Mouse (Mus musculus) ZHBTc4 (cell line): ENCODE measurements around the gene Elovl5.
A peak's percentile ranks its signal among the peaks of the same experiment; 100 is the strongest.

Experiments
- DNase-seq: peaks from one replicate; pipeline ENCODE4 v3.0.0-alpha.2; 2011; ENCODE audit warnings: low read depth, low spot score

The Elovl5 gene

DNA sequence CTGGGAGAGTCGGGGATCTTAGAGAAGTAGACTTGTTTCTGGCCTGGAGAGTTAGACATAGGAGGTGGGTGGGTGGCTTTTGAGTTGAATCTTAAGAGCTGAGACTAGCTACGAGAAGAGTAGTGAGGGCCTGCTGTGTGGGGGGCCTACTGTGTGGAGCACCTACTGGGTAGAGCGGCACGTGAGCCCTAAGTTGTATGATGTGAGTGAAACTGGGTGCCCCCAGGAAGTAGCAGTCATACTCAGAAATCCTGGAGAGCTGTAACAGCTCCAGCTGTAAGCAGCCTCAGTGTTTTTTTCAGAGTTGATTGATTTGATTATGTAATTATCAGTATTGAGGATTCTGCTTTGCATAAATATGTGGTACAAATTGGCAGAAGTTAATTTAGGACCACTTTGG lies 11.6 kb downstream of the Elovl5 start:
- DNase-seq, result no peak

DNA sequence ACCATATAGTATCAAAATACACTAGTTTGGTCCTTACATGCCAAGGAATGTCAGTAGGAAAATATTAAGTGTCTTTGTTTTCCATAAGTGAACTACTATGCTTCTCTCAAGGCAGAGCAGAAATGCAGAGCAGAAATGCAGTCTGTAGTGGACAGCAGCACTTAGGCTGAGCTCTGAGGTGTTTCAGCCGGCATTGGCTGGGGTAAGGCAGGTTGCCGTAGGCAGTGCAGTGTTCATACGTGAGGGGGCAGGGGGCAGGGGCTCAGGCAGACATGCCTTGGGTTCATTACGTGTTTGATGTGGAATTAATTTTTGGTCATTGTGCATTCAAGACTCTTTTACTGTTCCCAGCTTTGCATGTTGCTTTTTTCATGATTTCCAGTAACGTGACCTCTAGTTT lies 12.1 kb downstream of the Elovl5 start:
- DNase-seq, result no peak

DNA sequence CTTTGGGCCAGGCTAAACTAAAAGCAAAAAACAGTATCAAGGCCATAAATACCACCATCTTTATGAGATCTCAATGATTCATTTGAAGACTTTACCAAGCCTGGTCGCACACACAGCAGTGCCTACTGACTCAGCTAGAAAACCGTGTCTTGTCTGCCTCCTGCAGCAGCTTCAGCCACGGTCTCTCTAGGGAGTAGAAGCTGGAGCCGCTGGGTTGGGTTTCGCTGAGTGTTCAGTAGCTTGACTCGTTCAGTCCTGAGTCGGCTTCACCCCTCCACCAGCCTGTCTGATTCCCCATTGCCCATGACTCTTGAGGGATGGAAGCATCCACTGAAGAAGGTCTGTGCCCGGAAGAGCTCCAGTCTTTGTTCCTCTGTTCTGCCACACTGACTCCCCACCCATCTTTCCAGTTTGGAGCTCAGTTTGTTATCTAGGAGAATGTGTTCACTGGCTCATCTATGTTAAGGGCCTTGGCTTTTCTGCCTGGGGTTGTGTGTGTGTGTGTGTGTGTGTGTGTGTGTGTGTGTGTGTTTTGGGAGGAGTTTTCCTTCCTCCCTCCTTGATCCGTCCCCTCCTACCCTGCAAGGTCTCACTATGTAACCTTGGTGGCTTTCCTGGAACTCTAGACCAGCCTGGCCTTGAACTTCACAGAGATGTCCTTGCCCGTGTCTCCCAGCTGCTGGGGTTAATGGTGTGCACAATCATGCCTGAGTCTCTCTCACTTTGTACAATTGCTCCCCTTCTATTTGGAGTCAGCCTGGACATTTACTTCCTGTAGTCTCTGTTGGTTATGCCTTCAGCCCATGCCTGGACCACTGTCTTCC lies 13.1 kb downstream of the Elovl5 start:
- no peak for DNase-seq

DNA sequence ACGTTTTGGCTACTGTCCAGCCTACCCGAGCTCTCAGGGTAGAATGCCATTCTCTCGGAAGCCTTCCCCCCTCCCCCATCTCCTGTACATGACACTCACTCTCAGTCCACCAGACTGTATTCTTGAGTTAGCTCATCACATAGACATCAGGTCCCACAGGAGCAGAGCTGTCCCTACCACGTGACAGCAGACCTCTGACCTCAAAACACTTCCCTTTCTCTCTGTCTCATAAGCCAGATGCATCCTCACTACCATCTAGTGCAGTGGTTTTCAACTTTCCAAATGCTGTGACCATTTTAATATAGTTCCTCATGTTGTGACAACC lies 13.7 kb downstream of the Elovl5 start:
- no peak for DNase-seq

DNA sequence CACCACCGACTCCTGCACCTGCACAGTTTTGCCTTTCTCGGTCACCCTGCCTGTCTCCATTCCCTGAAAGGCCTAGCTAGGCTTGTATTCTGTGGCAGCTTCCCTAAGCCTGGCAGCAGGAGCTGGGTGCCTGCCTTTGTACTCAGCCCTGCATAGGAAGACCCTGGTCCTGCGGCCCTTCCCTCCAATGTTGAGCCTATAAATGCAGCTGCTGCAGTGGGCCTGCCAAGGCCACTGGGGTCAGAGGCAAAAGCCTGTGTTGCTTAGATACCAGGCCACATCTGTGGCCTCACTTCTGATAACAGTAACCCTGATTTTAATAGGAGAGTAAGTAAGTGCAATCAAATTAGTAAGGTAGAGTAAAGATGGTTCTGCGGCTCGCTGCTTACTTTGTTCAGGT lies 14.6 kb downstream of the Elovl5 start:
- DNase-seq, result no peak

DNA sequence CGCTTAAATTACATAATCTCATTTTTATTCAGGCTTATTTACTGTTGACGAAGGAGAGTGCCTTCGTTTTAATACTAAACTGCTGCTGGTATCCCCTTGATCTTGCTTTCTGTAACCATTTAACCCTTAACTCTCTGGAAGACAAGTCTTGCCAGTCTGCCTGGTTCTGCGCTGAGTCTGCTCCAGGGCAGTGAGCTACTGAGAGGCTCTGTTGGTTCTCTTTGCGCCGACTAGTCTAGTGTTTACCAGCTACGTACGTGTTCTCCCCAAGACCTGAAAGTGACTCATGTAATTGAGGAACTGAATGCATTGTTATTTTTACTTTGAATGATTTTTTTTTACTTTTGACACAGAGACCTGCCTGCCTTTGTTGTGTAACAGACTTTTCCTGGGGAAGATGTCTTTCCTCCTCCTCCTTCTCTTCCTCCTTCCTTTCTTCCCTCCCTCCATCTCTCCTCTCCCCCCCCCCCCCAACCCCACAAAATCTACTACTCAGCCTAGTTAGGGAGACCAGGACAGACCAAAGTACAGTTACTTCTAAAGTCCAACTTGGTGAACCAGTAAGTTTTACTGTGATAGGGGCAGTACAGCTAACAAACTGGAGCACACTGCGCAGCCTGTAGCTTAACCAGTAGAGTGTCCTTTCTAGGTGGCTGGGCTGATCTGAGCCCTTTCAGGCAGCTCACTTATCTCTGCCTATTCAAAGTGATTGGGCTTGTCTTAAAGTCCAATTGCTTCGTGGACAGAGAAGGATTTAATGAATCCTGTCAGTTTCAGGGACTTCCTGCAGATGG lies 18.9 kb downstream of the Elovl5 start:
- DNase-seq, result no peak

DNA sequence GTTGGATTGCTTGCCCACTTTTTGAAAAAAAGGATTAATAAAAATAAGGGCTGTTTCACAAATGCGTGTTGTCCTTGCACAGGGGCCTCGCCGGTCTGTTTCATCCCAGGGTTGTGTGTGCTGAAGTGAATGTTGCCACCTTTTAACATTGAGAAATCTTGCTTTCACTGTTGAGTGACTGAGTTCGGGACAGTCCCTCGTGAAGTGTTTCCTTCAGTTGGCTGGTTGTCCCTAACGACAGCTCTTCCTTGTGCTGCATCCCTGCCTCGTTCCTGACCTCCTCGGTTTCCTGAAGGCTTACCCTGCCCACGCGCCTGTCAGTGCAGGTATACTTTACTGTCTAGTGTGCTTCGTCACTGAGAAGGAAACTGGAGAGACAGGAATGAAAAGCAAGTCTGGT lies 20.7 kb downstream of the Elovl5 start:
- DNase-seq, result no peak

DNA sequence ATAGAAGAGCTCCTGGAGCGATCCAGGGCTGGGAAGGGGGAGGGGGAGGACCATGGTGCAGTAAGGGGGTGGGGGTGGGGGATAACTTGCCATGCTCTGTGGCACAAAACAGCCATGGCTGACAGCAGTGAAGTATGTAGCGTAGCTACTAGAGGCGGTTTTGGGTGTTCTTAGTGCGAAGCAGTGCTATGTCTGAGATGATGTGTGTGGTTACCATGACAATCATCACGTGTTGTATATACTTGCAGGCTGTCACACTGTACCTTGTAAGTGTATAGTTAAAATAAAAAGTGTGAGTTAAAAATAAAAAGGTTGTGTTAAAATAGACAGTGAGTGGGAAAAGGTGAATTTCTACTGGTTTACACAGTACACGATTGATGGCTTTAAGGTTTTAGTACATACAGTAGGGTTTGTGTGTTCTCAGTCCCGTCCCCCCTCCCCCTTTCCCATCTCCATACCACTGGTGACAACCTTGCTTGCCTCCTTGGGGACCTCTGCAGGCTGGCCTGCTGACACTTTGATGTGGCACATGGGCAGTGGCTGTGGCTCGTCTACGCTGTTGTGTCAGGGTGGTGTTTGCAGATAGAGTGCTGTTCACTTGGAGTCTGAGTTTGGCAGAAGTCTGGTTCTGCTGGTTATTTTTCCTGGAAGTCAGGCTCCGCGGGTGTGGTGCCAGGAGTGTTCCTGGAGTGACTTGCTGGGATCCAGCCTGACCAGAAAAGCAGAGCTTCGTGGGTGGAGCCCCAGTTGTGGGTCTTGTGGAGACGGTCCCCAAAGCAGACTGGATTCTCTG lies 21.8 kb downstream of the Elovl5 start:
- no peak for DNase-seq

DNA sequence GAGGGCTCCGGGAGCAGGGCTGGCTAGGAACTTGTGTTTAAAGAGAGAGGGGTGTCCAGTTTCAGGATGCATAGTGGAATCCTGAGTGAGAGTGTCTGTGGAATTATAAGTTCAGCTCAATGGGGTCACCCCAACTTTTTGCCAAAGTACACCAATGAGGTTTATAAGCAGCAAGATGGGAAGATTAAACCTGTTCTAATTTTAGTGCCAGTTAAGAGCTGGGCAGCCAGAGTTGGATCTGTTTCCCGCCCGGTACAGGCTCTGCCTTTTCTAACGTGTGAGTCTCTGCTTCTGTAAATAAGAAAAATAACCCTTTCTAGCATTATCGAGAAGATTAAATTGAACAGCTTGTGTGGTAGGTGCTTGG lies 22.4 kb downstream of the Elovl5 start:
- no peak for DNase-seq

DNA sequence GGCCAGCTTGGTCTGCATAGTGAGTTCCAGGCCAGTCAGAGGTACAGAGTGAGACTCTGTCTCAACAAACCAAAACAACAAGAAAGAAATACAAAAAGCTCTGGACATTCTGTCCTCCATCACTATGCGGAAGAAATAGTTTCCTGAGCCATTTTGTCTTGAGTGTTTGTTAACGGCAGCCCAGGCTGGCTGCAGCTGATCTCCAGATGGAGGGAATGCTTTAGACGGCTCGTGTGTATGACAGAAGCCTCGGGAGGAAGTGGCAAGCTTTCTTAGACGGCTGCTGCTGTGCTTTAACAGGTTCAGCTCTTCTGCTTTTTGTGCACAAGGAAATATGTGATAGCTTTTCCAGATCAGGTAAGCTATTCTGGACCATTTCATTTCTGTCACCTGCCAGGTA lies 23.9 kb downstream of the Elovl5 start:
- DNase-seq, result no peak

DNA sequence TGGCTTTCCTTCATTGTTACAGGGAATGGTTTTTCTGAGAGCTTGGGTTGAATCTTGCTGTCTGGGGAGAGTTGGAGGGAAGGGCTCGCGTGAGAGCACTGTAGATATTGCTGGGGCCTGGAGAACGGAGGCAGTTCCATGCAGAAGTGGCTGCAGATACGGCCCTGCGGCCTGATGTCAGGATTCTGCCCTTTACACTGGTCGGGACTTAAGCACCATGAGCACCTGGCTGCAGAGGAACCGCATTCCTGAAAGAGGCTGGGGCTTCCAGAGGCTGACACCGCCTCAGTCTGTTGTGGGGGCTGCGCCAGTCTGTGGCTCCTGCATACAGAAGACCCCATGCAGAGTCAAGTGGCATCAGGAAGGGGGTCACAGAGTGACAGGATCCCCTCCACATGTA lies 24.7 kb downstream of the Elovl5 start:
- DNase-seq, result peak; percentile 42

DNA sequence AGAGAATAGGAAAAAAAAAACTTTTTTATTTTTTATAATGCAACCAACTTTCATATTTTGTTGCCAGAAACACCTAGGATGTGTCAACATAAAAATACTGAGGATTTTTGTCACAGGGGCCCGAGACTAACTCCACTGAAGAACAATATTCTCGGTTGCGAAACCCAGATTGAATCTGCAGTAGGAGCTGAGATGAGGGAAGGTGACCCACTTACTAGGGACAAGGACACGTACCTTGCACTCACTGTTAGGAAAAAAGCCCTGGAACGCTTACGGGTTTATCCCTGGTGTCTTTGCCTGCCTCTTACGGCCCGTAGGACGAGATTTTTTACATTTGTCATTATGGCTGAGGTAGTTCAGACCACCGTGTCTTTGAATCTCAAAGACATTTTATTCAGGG lies 25.2 kb downstream of the Elovl5 start:
- no peak for DNase-seq

DNA sequence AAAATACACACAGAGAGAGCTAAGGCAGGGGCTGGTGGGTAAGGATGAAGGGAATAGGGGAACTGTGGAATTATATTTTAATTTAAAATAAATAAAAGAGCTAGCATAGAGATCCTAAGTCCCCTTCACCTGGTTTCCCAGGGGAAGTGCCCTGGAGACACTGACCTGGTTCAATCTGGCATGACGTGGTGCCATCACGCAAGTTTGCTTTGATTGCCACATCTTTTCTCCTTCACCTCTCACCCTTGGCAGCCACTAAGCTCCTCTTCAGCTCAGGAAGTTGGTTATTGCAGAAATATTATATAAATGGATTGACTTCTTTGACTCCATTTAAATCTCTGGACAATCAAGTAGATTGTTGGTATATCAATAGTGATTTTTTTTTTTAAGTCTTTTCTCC lies 26.2 kb downstream of the Elovl5 start:
- no peak for DNase-seq

DNA sequence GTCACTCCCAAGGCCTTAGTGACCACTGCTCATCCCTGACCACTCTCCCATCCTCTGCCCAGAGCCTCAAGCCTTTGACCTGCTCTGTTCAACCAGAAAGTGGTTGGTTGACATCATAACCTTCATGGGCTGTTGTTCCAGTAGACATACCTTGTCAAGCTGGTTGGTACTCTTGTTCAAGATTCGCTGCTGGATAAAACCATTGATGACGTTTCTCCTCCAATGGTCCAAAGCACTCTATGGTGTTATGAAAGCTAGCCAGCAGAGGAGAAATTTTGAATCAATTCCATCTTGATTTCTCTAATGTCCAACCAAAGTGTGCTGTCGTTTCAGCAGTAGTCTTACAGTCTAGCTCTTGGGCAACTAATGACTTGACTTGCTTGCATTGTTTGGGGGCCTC lies 27.0 kb downstream of the Elovl5 start:
- DNase-seq, result no peak

DNA sequence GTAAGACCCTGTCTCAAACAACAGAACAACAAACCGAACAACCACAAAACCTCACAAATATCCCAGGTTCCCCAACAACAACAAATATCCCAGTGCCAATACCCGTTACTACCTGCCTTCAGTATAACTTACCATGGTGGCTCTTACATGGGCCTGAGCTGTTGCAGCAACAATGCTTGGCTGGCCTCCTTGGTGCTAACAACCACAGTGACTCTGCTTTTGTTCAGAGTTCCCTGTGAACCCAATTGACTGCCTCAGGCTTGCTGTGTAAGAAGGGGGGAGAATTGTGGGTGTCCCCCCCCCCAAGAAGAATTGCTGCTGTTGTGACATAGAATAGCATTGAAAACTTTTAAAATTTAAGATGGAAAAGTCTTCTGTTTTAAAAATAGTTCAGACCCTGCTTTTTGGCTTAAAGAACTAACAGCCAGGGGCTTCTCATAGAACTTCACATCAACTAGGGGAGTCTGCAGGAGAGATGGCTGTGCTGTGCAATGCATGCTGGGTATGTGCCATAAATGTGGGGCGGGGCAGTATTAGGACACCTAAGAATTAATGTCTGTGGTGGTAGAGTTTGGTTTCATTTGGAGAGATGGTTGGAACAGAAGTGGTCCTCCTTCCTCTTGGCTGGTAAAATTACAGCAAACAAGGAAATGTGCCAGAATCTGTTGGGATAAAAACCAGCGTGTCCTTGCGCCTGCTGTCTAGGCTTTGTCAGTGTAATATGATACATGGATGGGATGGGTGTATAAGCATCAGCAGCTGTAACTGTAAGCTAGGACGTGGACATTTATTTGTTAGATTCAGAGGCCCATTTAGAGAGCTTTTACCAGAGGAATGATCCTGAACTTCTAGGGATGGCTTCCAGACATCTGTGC lies 28.9 kb downstream of the Elovl5 start:
- no peak for DNase-seq

DNA sequence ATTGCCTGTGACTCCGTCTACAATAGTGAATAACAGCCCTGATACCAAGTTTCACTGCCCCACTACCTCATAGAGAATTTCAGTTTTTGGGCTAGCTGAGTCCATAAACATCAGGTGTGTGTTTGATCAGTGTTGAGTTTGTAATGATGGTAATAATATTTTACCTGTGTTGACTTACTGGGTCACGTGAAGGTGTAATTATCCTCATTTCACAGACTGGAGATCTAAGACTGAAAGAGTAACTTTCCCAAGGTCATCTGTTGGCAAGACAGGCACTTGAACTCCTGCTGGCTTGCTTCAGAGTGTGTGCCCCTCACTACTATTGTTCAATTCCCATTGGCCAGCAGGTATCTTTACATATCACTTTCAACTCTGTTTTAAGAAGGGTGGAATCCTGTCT lies 31.1 kb downstream of the Elovl5 start:
- DNase-seq, result no peak

DNA sequence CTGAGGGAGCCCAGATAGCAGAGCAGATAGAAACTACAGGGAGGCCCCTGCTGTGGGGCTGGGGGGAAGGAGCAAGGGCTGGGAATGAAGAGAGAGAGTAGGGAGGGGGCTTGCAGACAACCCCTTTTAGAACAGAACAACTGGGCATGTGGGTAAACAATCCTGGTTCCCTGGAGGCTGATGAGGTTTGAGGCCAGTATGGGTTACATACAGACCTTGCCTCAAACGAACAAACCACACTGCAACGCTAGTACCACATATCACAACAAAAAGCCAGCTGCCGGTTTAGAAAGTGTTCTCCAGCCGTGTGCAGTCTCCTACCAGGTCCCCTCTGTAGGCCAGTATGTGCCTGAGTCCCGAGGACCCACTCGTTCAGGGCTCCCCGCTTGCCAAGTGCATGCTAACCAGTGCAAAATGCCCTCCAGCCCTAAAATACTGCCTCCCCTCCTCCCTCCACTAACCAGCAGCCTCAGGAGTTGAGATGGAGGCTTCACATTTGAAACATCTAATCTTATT lies 32.6 kb downstream of the Elovl5 start:
- no peak for DNase-seq

DNA sequence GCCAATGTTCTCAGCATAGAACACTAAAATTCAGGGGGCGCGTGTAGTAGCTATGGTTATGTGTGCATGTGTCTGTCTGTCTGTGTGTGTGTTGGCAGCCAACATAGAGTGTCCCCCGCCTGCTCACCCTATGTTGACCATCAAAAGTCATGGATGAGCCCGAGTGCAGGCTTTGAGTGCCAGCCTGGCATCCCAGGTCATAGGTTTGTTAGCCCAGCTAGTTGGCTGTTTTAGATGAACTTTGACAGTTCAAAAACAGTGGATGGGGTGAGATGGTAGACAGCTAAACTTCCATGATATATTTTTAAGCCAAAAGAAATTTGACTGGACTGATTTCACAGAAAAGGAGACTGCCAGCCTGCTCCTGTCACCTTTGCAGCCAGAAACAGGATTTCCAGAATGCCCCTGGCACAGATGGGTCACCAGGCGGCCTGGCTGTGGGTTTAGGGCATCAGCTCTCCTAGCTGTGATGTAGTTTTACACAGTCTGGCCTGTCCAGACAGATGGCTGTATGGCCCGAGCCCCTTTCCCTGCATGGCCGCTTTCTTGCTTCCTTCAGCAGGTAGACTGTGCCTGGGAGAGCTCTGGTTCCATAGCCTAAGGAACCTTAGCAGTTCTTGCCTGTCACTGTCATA lies 33.8 kb downstream of the Elovl5 start:
- DNase-seq, result no peak

DNA sequence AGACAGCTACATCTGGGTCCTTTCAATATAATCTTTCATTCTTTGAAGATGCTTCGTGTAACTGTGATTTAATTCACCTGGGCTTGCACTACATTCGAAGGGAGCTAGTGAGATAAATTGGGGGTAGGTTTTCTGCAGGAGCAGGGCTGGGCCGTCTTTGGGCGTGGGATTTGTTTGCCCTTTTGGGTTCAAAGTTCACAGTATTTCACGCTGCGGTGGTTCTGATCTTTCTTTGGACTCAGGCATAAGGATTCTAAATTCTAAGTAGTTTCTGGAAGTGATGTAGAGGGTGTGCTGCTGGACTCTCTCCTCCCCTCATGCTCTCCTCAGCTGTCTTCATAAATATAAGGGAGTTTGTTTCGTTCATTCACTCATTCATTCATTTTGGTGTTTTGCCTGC lies 34.8 kb downstream of the Elovl5 start:
- DNase-seq, result no peak

DNA sequence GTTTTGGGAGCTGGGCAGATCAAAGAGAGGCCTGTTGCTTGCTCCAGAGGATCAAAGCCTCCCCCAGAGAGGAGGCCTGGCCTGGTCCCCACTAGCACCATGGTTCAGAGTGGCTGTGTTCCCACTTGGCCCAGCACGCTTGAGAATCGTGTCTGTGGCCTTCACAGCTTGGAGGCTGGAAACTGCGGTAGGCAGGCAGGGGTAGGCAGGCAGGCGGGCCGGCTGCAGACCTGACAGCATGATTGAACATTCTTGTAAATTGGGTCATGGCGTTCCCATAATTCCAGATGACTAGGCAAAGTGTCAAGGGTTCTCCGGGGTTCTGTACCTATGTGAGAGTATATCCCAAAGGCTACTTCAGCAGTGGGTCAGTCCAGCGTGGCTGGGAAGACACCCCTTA lies 35.9 kb downstream of the Elovl5 start:
- DNase-seq, result no peak

DNA sequence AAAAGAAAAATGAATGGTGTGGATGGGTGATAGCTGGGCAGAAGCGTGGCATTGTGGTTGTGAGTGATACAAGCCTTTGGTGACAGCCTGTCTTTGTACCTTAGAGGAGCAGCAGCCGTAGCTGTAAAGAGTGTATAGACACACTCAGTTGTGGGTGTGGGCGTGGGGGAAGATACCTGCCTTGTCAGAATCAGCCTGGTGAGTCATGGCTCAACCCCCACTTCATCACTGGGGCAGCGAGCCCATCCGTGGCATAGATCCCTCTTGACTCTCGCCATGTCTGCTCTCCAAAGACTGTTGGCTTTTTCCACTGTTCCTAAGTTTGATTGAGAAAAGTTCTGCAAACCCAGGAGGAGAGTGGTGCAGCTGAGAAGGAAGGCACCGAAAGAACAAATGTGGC lies 37.3 kb downstream of the Elovl5 start:
- no peak for DNase-seq
